Mouse (Mus musculus): ENCODE data around the gene Sema3e.

- TF ChIP-seq CTCF (IDR thresholded peaks at IDR 0.05; ENCODE audit: extremely low read depth, insufficient read depth, low read length), result no peak
- TF ChIP-seq POLR2A (IDR thresholded peaks at IDR 0.05; ENCODE audit: extremely low read depth, insufficient read depth, low read length), result no peak
Observed at GRCm38 (mm10) chr5:13992734-13993396, 32.2 kb upstream of the Sema3e start.

Measured in cortical plate, adult 2 months (tissue).